Mouse (Mus musculus) embryonic facial prominence, embryonic 13.5 days (tissue): ENCODE results near the gene Olfr1284. TPM values are rescaled to one million over a fixed set of nuclear protein-coding genes. Genes with fewer than 3 reads are reported as not detected.
"Not testable (repeated sequence)": the region's sequence is repeated elsewhere in the genome, so short reads cannot be mapped to it uniquely, and the experiment has no call there.

Source experiments
- ATAC-seq: fragments of 200-750 bp; cut with Nextera tagmentation; 2 replicates; pipeline ENCODE4 v1.8.0; 2017; ENCODE audit warnings: low read depth; ENCODE audit not compliant: insufficient number of reproducible peaks, insufficient read depth, low FRiP score, low TSS enrichment
- H3K27ac ChIP-seq: fragments of 300-500 bp; sonication (generic); 2 replicates; pipeline ENCODE4 v1.5.1; 2015; ENCODE audit warnings: moderate library complexity, mild to moderate bottlenecking, inconsistent platforms
- H3K27me3 ChIP-seq: fragments of 300-500 bp; sonication (generic); 2 replicates; pipeline ENCODE4 v1.6.1; 2015; ENCODE audit warnings: mild to moderate bottlenecking, inconsistent platforms
- H3K36me3 ChIP-seq: fragments of 300-500 bp; sonication (generic); 2 replicates; pipeline ENCODE4 v1.6.1; 2015; ENCODE audit warnings: mild to moderate bottlenecking, inconsistent platforms
- H3K4me1 ChIP-seq: fragments of 300-500 bp; sonication (generic); 2 replicates; pipeline ENCODE4 v1.6.1; 2015; ENCODE audit warnings: inconsistent platforms
- H3K4me2 ChIP-seq: fragments of 300-500 bp; sonication (generic); 2 replicates; pipeline ENCODE4 v1.6.1; 2015; ENCODE audit warnings: moderate library complexity, mild to moderate bottlenecking, inconsistent platforms
- H3K4me3 ChIP-seq: fragments of 300-500 bp; sonication (generic); 2 replicates; pipeline ENCODE4 v1.5.1; 2015; ENCODE audit warnings: mild to moderate bottlenecking, inconsistent platforms
- H3K9ac ChIP-seq: fragments of 300-500 bp; sonication (generic); 2 replicates; pipeline ENCODE4 v1.6.1; 2015; ENCODE audit warnings: mild to moderate bottlenecking, inconsistent platforms
- H3K9me3 ChIP-seq: fragments of 300-500 bp; sonication (generic); 2 replicates; pipeline ENCODE4 v1.6.1; 2016; ENCODE audit warnings: inconsistent platforms
- WGBS: fragments of 180-500 bp; shearing (Covaris S2); methylation state at CpG from one replicate; pipeline ENCODE4 v1.1.7; 2015; ENCODE audit warnings: mixed read lengths; 5-methylcytosine and 5-hydroxymethylcytosine counted together
- polyA plus RNA-seq: library from polyadenylated mRNA; unstranded; fragments of >200 nt; fragmentation: Nextera tagmentation; extraction: Ambion mirVana; gene quantifications from 2 replicates; pipeline ENCODE4 v1.2.1, GENCODE M21; 2015

Gene Olfr1284
- not detected in 2 replicates for polyA plus RNA-seq

DNA sequence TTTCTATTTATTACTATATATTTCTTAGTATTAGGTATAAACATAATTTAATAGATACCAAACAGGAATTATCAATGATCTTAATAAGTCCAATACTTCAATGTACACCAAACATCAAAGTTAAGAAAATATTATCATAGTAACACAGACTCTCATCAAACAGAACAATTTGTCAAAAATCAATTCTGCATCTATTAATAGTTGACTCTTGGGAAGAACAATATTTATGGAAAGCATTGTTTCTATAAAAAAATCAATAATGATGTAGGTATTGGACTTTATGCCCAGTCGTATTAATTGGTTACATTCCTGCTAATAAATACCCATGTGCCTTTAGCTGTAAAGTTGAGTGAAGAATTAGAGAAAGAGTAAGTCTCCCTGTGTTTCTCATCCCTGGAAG lies at the start of gene Olfr1284:
Gene Olfr1284 (plus strand): TSS at position 301 of the 400 bp plus-strand sequence.
- H3K9ac ChIP-seq = no peak within 1 kb of the TSS
- H3K9me3 ChIP-seq = no peaks in the 10 kb centered on the region
- no peaks in the 10 kb centered on the region for H3K4me1 ChIP-seq
- no peak within 1 kb of the TSS for H3K4me3 ChIP-seq
- H3K36me3 ChIP-seq = no peaks in the 10 kb centered on the region
- H3K4me2 ChIP-seq = no peak within 1 kb of the TSS
- WGBS = 84% methylated on average over 1 of the region's 1 CpGs
- H3K27ac ChIP-seq = no peak within 1 kb of the TSS
- H3K27me3 ChIP-seq = no peaks in the 10 kb centered on the region
- no peak for ATAC-seq

DNA sequence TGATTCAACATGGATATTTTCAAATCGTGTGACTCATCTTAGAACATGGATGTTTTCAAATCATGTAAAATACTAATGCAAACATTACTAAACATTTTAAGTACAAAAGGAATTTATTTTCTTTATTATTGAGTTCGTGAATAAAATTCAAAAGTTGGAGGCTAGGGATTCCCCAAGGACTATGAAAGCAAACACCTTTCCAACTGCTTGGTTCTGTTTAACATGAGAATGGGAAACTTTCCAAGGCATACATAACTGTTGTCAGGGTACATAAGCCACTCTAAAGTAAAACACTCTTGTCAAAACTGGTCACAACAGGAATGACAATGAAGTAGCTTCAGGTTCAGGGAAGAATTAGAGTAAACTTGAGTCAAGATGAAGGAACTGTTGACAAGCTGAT lies 49.1 kb upstream of the Olfr1284 start, which contains the start of gene Olfr1281:
Gene Olfr1281 (plus strand): TSS at position 301 of the 400 bp plus-strand sequence.
- Histone ChIP-seq H3K36me3 (no peaks in the 10 kb centered on the region), H3K27ac (no peak within 1 kb of the TSS), H3K9ac (no peak within 1 kb of the TSS), H3K4me1 (no peaks in the 10 kb centered on the region), H3K9me3 (no peaks in the 10 kb centered on the region), H3K27me3 (no peaks in the 10 kb centered on the region), H3K4me2 (no peak within 1 kb of the TSS), H3K4me3 (no peak within 1 kb of the TSS)
- WGBS = 65% methylated on average over 2 of the region's 2 CpGs
- no peak for ATAC-seq

DNA sequence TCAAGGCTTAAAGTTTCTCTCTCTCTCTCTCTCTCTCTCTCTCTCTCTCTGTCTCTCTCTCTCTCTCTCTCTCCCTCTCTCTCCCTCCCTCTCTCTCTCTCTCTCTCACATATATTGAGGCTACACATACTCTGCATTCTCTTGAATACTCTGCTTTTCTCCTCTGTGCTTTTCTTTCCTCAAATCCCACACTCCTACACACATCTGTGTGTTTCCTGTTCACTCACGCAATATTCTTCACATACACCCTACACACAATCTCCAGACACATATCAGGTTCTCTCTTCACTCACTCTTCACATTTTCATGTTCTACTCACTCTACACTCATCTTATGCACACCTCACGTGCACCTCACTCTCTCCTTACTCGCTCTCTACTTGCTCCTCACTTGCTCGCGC lies 41.6 kb upstream of the Olfr1284 start:
- H3K9me3 ChIP-seq, H3K27ac ChIP-seq, H3K36me3 ChIP-seq, H3K4me3 ChIP-seq, ATAC-seq, H3K4me2 ChIP-seq, H3K27me3 ChIP-seq, H3K9ac ChIP-seq, H3K4me1 ChIP-seq: not testable (repeated sequence)
- WGBS = 86% methylated on average over 5 of the region's 5 CpGs

DNA sequence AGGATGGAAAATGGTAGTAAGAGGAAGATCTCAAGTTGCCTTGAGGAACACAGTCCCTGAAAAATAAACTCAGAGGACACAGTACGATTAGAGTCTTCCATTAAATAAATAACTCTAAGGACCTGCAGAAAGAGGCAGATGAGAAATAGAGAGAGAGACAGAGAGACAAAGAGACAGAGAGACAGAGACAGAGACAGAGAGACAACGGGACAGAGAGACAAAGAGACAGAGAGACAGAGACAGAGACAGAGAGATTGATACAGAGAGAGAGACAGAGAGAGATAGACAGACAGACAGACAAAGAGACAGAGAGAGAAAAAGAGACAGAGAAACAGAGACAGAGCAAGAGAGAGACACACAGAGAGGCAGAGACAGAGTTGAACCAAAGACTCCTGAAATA lies 39.3 kb upstream of the Olfr1284 start, which contains the start of gene Olfr1282:
Gene Olfr1282 (minus strand): TSS at position 101 of the 400 bp plus-strand sequence.
- Histone ChIP-seq H3K36me3 (no peaks in the 10 kb centered on the region), H3K9me3 (no peaks in the 10 kb centered on the region), H3K27me3 (no peaks in the 10 kb centered on the region), H3K9ac (no peak within 1 kb of the TSS), H3K4me1 (no peaks in the 10 kb centered on the region), H3K27ac (no peak within 1 kb of the TSS), H3K4me2 (no peak within 1 kb of the TSS), H3K4me3 (no peak within 1 kb of the TSS)
- 71% methylated on average over 2 of the region's 2 CpGs for whole genome bisulfite sequencing
- ATAC-seq = no peak

DNA sequence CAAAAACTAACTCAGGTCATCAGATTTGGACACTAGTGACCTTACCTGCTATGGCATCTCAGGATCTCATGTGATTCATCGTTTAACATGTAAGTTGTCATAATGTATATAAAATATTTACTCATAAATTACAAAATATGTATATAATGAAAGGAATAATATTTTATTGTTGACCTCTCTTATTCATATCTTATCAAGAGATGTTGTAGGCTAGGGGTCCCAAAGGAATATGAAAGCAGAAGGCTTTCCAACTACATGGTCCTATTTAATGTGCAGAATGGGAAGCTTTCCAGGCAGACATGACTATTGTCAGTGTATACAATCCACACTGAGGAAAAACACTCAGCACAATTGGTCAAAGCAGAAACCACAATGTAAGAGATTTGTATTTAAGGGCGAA lies 8.8 kb upstream of the Olfr1284 start, which contains the start of gene Olfr1283:
Gene Olfr1283 (plus strand): TSS at position 301 of the 400 bp plus-strand sequence.
- Histone ChIP-seq H3K4me2 (no peak within 1 kb of the TSS), H3K4me3 (no peak within 1 kb of the TSS), H3K9me3 (no peaks in the 10 kb centered on the region), H3K27ac (no peak within 1 kb of the TSS), H3K36me3 (no peaks in the 10 kb centered on the region), H3K27me3 (no peaks in the 10 kb centered on the region), H3K9ac (no peak within 1 kb of the TSS), H3K4me1 (no peaks in the 10 kb centered on the region)
- no peak for ATAC-seq
- 64% methylated on average over 2 of the region's 2 CpGs for WGBS

DNA sequence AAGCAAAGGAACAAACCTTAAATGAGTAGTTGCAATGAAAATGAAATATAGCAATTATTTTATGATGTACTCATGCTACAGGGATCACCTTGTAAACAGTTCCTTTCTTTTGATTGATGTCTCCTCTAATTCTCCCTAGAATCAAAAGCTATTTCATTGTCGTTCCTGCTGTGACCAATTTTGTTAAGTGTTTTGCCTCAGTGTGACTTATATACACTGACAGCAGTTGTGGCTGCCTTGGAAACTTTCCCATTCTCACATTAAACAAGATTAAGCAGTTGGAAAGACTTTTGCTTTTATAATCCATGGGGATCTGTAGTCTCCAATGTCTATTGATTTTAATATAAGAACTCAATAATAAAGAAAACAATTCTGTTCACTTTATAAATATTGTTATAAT lies 47.6 kb downstream of the Olfr1284 start, which contains the start of gene Olfr1286:
Gene Olfr1286 (minus strand): TSS at position 185 of the 400 bp plus-strand sequence.
- Histone ChIP-seq H3K36me3 (no peaks in the 10 kb centered on the region), H3K27me3 (no peaks in the 10 kb centered on the region), H3K9me3 (no peaks in the 10 kb centered on the region), H3K4me1 (no peaks in the 10 kb centered on the region), H3K4me2 (no peak within 1 kb of the TSS), H3K4me3 (no peak within 1 kb of the TSS), H3K27ac (no peak within 1 kb of the TSS), H3K9ac (no peak within 1 kb of the TSS)
- WGBS = 56% methylated on average over 1 of the region's 1 CpGs
- ATAC-seq = no peak

Other genes starting within 250 kb of the Olfr1284 start
- gene Gm15130, start 222.6 kb upstream of the Olfr1284 start, polyA plus RNA-seq = not detected in 2 replicates
- gene 4930430A15Rik, start 145.9 kb upstream of the Olfr1284 start, polyA plus RNA-seq = not detected in 2 replicates
- gene Olfr1275, start 140.2 kb upstream of the Olfr1284 start, polyA plus RNA-seq = not detected in 2 replicates
- gene Olfr1276, start 121.0 kb upstream of the Olfr1284 start, polyA plus RNA-seq = not detected in 2 replicates
- gene Olfr1277, start 101.4 kb upstream of the Olfr1284 start, polyA plus RNA-seq = not detected in 2 replicates
- not detected in 2 replicates for gene Olfr1278, start 85.4 kb upstream of the Olfr1284 start, polyA plus RNA-seq
- not detected in 2 replicates for gene Olfr1279, start 74.9 kb upstream of the Olfr1284 start, polyA plus RNA-seq
- not detected in 2 replicates for gene Olfr1280, start 61.5 kb upstream of the Olfr1284 start, polyA plus RNA-seq
- gene Olfr1281, start 49.0 kb upstream of the Olfr1284 start, polyA plus RNA-seq = not detected in 2 replicates
- gene Olfr1282, start 39.4 kb upstream of the Olfr1284 start, polyA plus RNA-seq = not detected in 2 replicates
- not detected in 2 replicates for gene Olfr1283, start 8.7 kb upstream of the Olfr1284 start, polyA plus RNA-seq
- gene Olfr1286, start 47.6 kb downstream of the Olfr1284 start, polyA plus RNA-seq = not detected in 2 replicates
- not detected in 2 replicates for gene Olfr1287, start 73.6 kb downstream of the Olfr1284 start, polyA plus RNA-seq
- not detected in 2 replicates for gene Olfr1288, start 98.6 kb downstream of the Olfr1284 start, polyA plus RNA-seq
- gene Olfr1289, start 105.3 kb downstream of the Olfr1284 start, polyA plus RNA-seq = not detected in 2 replicates
- not detected in 2 replicates for gene Olfr1290, start 118.3 kb downstream of the Olfr1284 start, polyA plus RNA-seq
- gene Olfr1291-ps1, start 121.7 kb downstream of the Olfr1284 start, polyA plus RNA-seq = not detected in 2 replicates
- gene Olfr1293-ps, start 149.7 kb downstream of the Olfr1284 start, polyA plus RNA-seq = not detected in 2 replicates
- gene Olfr1294, start 164.8 kb downstream of the Olfr1284 start, polyA plus RNA-seq = not detected in 2 replicates
- not detected in 2 replicates for gene Olfr1295, start 194.2 kb downstream of the Olfr1284 start, polyA plus RNA-seq